Mouse (Mus musculus): Measurements from ENCODE around the gene Ralgapa1. TPM values are rescaled to one million over a fixed set of nuclear protein-coding genes. Genes with fewer than 3 reads are reported as not detected.
"Not testable (repeated sequence)": the region's sequence is repeated elsewhere in the genome, so short reads cannot be mapped to it uniquely, and the experiment has no call there.

The Ralgapa1 gene
- polyA plus RNA-seq, 1 experiment from 2014 or later: 24.2 TPM

GRCm38 (mm10) chr12:55794485-55794884 lies 26.5 kb downstream of the Ralgapa1 start:
- H3K4me1 ChIP-seq; H3K4me3 ChIP-seq; H3K27ac ChIP-seq (replicated peaks); H3K9me3 ChIP-seq; H3K9ac ChIP-seq (replicated peaks); H3K4me2 ChIP-seq (replicated peaks); ATAC-seq (ENCODE audit: low FRiP score, low read depth); H3K27me3 ChIP-seq; H3K36me3 ChIP-seq: not testable (repeated sequence)
- WGBS: 83% methylated on average over 4 of the region's 4 CpGs

DNA sequence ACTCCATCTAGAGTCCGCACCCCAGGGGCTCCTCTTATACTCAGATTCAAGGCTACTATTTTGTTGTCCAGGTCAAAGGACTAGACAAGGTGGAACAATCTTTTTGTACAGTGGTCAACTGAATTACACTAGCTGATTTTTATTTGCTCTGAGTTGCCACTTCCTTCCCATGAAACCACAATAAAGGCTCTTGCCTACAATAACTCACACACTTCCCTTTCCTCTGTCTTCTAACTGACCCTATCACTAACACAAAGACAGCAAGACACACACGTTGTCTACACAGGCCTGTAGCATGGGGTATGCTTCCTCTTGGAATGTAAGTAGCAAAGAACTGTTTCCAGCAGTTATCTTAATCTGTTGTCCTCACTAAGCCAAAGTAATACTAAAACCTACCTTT lies 35.7 kb downstream of the Ralgapa1 start:
- H3K4me1 ChIP-seq: no peaks in the 10 kb centered on the region
- H3K9ac ChIP-seq (replicated peaks): no peak overlapping the region
- no peaks in the 10 kb centered on the region for H3K27me3 ChIP-seq
- WGBS: 92% methylated on average over 2 of the region's 2 CpGs
- no peak overlapping the region for H3K27ac ChIP-seq (replicated peaks)
- H3K4me3 ChIP-seq: no peak overlapping the region
- ATAC-seq (ENCODE audit: low FRiP score, low read depth): no peak
- no peak overlapping the region for H3K4me2 ChIP-seq (replicated peaks)
- peaks cover 19% of the 10 kb centered on the region for H3K36me3 ChIP-seq
- no peaks in the 10 kb centered on the region for H3K9me3 ChIP-seq

DNA sequence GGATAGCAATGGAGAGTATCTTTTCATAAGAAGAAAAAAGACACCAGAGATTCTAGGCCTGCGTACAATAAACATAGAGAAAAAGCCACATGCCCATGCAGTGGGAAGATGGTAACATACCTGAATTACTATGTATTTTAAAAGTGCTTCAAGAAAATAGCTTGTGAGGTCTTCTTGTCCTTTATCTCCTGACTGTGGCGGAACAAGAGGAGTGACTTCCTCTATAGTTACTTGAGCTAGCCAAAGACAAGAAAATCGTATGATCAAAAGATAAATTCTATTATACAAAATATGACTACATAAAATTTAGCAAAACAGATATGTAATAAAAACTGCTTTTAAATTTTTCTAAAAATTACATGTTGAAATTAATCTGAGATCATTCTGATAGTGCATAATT lies 38.3 kb downstream of the Ralgapa1 start:
- H3K27me3 ChIP-seq: no peaks in the 10 kb centered on the region
- WGBS: 90% methylated on average over 3 of the region's 3 CpGs
- H3K9ac ChIP-seq (replicated peaks): no peak overlapping the region
- no peak for ATAC-seq (ENCODE audit: low FRiP score, low read depth)
- peaks cover 19% of the 10 kb centered on the region for H3K36me3 ChIP-seq
- no peaks in the 10 kb centered on the region for H3K9me3 ChIP-seq
- no peak overlapping the region for H3K4me2 ChIP-seq (replicated peaks)
- no peak overlapping the region for H3K27ac ChIP-seq (replicated peaks)
- no peak overlapping the region for H3K4me3 ChIP-seq
- H3K4me1 ChIP-seq: no peaks in the 10 kb centered on the region

GRCm38 (mm10) chr12:55778301-55778700 lies 42.7 kb downstream of the Ralgapa1 start:
- H3K36me3 ChIP-seq: peaks cover 16% of the 10 kb centered on the region
- H3K4me3 ChIP-seq: no peak overlapping the region
- no peak overlapping the region for H3K4me2 ChIP-seq (replicated peaks)
- ATAC-seq (ENCODE audit: low FRiP score, low read depth): no peak
- H3K27ac ChIP-seq (replicated peaks): no peak overlapping the region
- no peaks in the 10 kb centered on the region for H3K27me3 ChIP-seq
- H3K4me1 ChIP-seq: no peaks in the 10 kb centered on the region
- H3K9me3 ChIP-seq: no peaks in the 10 kb centered on the region
- WGBS: 90% methylated on average over 2 of the region's 2 CpGs
- no peak overlapping the region for H3K9ac ChIP-seq (replicated peaks)

DNA sequence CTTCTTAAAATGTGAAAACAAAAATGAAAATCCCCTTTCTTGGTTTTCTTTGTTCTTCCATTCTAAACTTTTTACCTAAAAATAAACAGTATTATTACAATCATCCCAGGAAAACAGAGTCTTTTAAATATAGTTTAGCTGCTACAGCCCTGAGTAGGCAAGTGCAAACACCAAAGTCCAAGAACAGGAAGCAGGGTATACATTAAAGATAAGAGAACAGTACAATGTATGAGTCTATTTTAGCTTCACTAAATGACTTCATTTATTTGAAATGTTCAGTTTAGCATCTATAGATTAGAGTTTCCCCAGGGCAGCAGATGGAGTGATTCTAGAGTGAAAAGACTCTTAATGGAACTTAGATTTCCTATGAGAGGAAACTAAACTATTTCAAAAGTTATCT lies 43.6 kb downstream of the Ralgapa1 start:
- Histone ChIP-seq H3K9me3 (no peaks in the 10 kb centered on the region), H3K4me1 (no peaks in the 10 kb centered on the region), H3K4me2 (replicated peaks) (no peak overlapping the region), H3K27me3 (no peaks in the 10 kb centered on the region), H3K9ac (replicated peaks) (no peak overlapping the region), H3K36me3 (peaks cover 15% of the 10 kb centered on the region), H3K4me3 (no peak overlapping the region), H3K27ac (replicated peaks) (no peak overlapping the region)
- no peak for ATAC-seq (ENCODE audit: low FRiP score, low read depth)

DNA sequence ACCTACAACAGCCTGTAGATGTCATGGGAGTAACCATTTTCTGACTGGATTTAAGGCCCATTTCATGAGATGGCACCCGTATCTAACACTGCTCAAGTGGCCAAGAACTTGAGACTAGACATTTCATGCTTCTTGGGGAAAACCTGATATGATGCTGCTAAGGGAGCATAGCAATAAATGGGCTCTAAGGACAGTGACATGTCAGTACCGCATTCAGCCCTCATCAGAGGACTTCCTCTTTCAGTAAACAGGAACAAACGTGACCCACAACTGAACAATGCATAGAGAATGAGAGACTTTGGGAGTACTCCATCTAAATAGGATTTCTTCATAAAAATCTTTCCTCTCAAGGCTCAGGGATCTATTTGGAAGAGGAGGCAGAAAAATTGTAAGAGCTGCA lies 46.7 kb downstream of the Ralgapa1 start:
- H3K9me3 ChIP-seq: no peaks in the 10 kb centered on the region
- WGBS: 93% methylated on average over 3 of the region's 3 CpGs
- no peak for ATAC-seq (ENCODE audit: low FRiP score, low read depth)
- H3K27ac ChIP-seq (replicated peaks): no peak overlapping the region
- peaks cover 13% of the 10 kb centered on the region; the same call in 1 of the 2 replicates for H3K36me3 ChIP-seq
- no peak overlapping the region for H3K4me2 ChIP-seq (replicated peaks)
- no peak overlapping the region for H3K9ac ChIP-seq (replicated peaks)
- no peaks in the 10 kb centered on the region for H3K27me3 ChIP-seq
- no peak overlapping the region for H3K4me3 ChIP-seq
- no peaks in the 10 kb centered on the region for H3K4me1 ChIP-seq

DNA sequence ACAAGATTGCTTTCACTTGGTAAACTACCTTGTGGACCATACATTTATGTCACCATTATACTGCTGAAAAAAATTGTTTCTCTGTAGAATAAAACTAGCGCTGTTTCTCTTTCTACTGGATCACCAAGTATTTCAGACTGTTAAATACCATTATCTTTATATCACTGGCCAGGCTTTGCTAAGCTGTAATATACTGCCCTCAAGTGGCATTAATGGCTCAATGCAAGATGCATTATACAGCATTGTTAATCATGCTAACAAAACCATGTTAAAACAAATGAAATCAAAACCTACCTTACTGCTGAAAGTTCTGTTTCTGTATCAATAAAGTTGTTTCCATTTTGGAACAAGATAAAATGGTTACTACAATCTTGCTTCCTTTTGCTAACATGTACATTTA lies 100.6 kb downstream of the Ralgapa1 start:
- H3K4me1 ChIP-seq: no peaks in the 10 kb centered on the region
- no peak for ATAC-seq (ENCODE audit: low FRiP score, low read depth)
- no peak overlapping the region for H3K9ac ChIP-seq (replicated peaks)
- H3K27ac ChIP-seq (replicated peaks): no peak overlapping the region
- H3K36me3 ChIP-seq: peaks cover 22% of the 10 kb centered on the region
- H3K9me3 ChIP-seq: no peaks in the 10 kb centered on the region
- H3K27me3 ChIP-seq: no peaks in the 10 kb centered on the region
- no peak overlapping the region for H3K4me3 ChIP-seq
- no peak overlapping the region for H3K4me2 ChIP-seq (replicated peaks)
- 73% methylated on average over 1 of the region's 1 CpGs for WGBS

GRCm38 (mm10) chr12:55705881-55706280 lies 115.1 kb downstream of the Ralgapa1 start:
- H3K27me3 ChIP-seq: no peaks in the 10 kb centered on the region
- no peak for ATAC-seq (ENCODE audit: low FRiP score, low read depth)
- no peak overlapping the region for H3K27ac ChIP-seq (replicated peaks)
- no peak overlapping the region for H3K9ac ChIP-seq (replicated peaks)
- H3K4me3 ChIP-seq: no peak overlapping the region
- H3K36me3 ChIP-seq: peaks cover 39% of the 10 kb centered on the region
- H3K4me2 ChIP-seq (replicated peaks): no peak overlapping the region
- 97% methylated on average over 4 of the region's 4 CpGs for WGBS
- H3K9me3 ChIP-seq: no peaks in the 10 kb centered on the region
- H3K4me1 ChIP-seq: no peaks in the 10 kb centered on the region

GRCm38 (mm10) chr12:55666699-55667098 lies 154.3 kb downstream of the Ralgapa1 start:
- Histone ChIP-seq H3K9ac (replicated peaks) (no peak overlapping the region), H3K36me3 (peaks cover 5% of the 10 kb centered on the region; the same call in 1 of the 2 replicates), H3K4me2 (replicated peaks) (no peak overlapping the region), H3K4me3 (no peak overlapping the region), H3K4me1 (no peaks in the 10 kb centered on the region), H3K27me3 (no peaks in the 10 kb centered on the region), H3K27ac (replicated peaks) (no peak overlapping the region), H3K9me3 (no peaks in the 10 kb centered on the region)
- ATAC-seq (ENCODE audit: low FRiP score, low read depth): no peak
- 89% methylated on average over 6 of the region's 6 CpGs for WGBS

DNA sequence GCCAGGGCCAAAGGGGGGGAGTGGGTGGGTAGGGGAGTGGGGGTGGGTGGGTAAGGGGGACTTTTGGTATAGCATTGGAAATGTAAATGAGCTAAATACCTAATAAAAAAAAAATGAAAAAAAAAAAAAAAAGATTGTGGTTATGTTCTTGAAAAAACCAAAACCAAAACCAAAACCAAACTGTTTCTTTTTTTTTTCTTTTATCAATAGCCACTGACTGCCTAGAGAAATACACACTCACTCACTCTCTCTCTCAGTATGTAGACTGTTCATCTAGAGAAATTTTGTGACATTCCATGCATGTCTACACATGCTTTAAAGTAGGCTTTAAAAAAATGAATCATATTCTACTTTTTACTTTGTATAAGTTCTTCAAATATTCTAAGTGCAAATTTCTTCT lies 157.8 kb downstream of the Ralgapa1 start:
- H3K9ac ChIP-seq (replicated peaks); H3K27ac ChIP-seq (replicated peaks); H3K4me2 ChIP-seq (replicated peaks); H3K27me3 ChIP-seq; H3K9me3 ChIP-seq; H3K4me1 ChIP-seq; H3K4me3 ChIP-seq; ATAC-seq (ENCODE audit: low FRiP score, low read depth); H3K36me3 ChIP-seq: not testable (repeated sequence)

GRCm38 (mm10) chr12:55648011-55648525 lies 172.9 kb downstream of the Ralgapa1 start:
- no peaks in the 10 kb centered on the region for H3K27me3 ChIP-seq
- WGBS: 94% methylated on average over 7 of the region's 7 CpGs
- H3K9ac ChIP-seq (replicated peaks): no peak overlapping the region
- H3K36me3 ChIP-seq: 0 out of 2 replicates have a peak, but pooled peaks cover 3% of the 10 kb centered on the region
- no peak overlapping the region for H3K27ac ChIP-seq (replicated peaks)
- H3K9me3 ChIP-seq: no peaks in the 10 kb centered on the region
- H3K4me1 ChIP-seq: no peaks in the 10 kb centered on the region
- no peak for ATAC-seq (ENCODE audit: low FRiP score, low read depth)
- no peak overlapping the region for H3K4me2 ChIP-seq (replicated peaks)
- no peak overlapping the region for H3K4me3 ChIP-seq

DNA sequence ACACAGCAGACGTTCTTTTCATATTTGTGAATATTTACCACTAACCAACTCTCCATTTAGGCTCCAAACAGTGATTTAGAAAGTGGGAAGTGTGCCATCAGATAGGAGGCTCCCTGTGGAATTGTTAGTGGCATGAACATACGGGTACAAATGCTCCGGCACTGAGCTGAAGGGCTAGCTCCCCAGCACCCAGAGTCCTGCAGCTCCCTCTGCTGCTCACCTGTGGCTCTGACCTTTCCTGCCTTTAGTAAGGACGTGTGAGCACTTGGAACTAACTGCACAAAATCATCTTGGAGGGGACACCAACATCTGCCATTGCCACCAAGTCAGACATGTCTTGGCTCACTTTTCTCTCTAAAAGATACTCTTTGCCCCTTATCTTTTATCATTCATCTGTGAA lies 194.3 kb downstream of the Ralgapa1 start:
- Histone ChIP-seq H3K4me3 (no peak overlapping the region), H3K9me3 (no peaks in the 10 kb centered on the region), H3K4me1 (peaks cover 10% of the 10 kb centered on the region), H3K36me3 (no peaks in the 10 kb centered on the region), H3K4me2 (replicated peaks) (no peak overlapping the region), H3K27me3 (no peaks in the 10 kb centered on the region; the same call in 1 of the 2 replicates), H3K27ac (replicated peaks) (no peak overlapping the region), H3K9ac (replicated peaks) (no peak overlapping the region)
- ATAC-seq (ENCODE audit: low FRiP score, low read depth): no peak
- WGBS: 32% methylated on average over 4 of the region's 4 CpGs

- no peak overlapping the region for H3K27ac ChIP-seq (replicated peaks)
Measured at GRCm38 (mm10) chr12:55623254-55623653, 197.7 kb downstream of the Ralgapa1 start.

More at GRCm38 (mm10) chr12:55623254-55623653, 197.7 kb downstream of the Ralgapa1 start:
- peaks cover 12% of the 10 kb centered on the region for H3K4me1 ChIP-seq
- H3K4me2 ChIP-seq (replicated peaks): no peak overlapping the region
- no peaks in the 10 kb centered on the region for H3K36me3 ChIP-seq
- no peak for ATAC-seq (ENCODE audit: low FRiP score, low read depth)
- 80% methylated on average over 5 of the region's 5 CpGs for WGBS
- H3K27me3 ChIP-seq: no peaks in the 10 kb centered on the region; the same call in 1 of the 2 replicates
- H3K9ac ChIP-seq (replicated peaks): no peak overlapping the region
- no peak overlapping the region for H3K4me3 ChIP-seq
- H3K9me3 ChIP-seq: no peaks in the 10 kb centered on the region
